Mouse (Mus musculus): ENCODE measurements at regions not wholly inside any gene's neighbourhood (a gene's known extent, or its start where the extent isn't known, plus 50 kb on each side); places are given as distances from the start of the nearest gene placed in this dataset.

DNA sequence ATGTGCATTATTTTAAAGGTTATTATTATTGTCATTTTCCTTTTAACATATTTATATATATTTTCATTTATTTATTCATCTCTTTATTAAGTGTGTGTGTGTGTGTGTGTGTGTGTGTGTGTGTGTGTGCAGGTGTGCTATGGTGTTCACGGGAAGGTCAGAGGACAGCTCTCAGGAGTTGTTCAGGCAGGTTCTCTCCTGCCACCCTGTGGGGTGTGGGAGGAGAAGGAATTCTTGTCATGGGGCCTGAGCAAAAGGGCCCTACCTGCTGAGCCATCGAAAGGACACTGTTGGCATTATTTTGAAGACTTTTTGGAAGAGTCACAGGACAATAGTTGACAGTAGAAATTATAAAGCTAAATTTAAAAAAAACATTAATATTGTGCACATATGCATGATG lies 216.4 kb upstream of the Gadl1 start:
- no peak for TF ChIP-seq CTCF (IDR thresholded peaks at IDR 0.05; ENCODE audit: low read depth)
- TF ChIP-seq EP300 (IDR thresholded peaks at IDR 0.05; ENCODE audit: low read depth): no peak
